Mouse (Mus musculus): ENCODE results near the gene Tspan31.

Gene Tspan31

DNA sequence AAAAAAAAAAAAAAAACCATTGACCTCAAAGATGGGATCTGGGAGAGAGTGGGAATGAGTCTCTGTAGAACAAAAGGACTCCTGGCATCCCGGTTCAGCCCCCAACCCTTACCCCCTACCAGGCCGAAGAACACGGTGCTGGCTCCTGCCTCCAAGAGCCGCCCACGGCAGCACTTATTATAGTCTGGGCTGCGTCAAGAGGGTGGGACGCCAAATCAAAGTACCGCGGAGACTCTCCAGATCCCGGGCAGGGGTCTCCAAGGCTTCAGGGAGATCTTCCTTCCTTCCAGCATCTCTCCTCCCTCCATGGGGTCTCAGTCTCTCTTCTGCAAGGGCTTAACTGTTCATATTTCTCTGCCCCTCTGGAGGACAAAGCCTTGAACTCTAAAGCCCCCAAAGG, 7.5 kb upstream of the Tspan31 start:
- no peak for TF ChIP-seq GATA4 (IDR thresholded peaks at IDR 0.05; ENCODE audit: insufficient replicate concordance, low read length)

DNA sequence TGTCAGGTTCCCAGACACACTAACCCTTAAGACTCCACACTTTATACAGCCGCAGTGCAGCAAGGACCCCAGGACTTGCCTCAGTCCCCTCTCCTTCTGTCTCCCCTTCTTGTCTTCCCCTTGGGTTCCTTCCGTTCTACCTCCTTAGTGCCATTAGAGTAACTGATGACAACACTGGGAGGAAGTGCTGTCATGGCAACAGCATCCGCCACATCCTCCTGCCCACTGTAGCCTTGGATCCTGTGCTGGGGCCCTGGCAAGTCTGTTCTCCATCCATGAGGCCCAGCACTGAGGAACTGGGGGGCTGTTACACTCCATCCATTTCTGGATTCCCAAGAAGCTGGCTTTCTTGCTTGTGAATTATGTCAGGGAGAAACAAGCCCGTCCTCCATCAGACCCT, 6.0 kb upstream of the Tspan31 start:
- TF ChIP-seq GATA4 (IDR thresholded peaks at IDR 0.05; ENCODE audit: insufficient replicate concordance, low read length), result no peak

DNA sequence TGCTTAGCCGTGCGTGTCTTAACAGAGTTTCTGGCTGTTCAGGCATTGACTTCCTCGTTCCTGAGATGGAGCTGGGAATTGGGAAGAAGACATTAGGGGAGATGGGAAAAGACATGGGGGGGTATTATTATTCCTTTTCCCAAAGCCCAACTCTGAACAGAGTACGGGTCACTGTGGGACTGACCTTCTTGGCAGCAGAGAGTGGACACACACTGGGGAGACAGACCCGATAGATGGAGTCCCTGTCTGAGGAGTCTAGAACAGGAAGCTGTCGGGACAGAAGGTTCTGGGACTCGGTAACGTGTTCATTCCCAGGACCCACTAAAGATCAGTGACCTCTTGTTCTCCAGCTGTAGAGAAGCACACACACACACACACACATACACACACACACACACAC, 5.6 kb upstream of the Tspan31 start:
- TF ChIP-seq GATA4 (IDR thresholded peaks at IDR 0.05; ENCODE audit: insufficient replicate concordance, low read length), result no peak

DNA sequence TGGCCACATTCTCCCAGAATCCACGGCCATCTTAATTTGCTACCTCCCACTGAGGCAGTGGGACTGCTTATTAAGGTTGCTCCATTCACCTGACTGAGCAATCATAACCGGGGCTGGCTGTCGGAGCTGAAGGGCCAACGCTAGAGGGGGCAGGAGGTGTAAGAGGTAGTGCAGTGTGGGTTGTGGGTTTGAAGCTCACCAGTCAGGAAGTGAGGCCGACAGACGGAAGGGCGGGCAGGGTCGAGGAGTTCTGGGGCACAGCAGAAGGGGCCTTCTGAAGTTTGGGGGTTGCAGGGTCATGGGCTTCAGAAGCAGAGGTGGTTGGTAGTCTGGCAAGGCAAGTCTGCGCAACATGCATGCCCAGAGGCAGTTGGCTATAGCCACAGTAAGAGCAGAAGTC, 5.0 kb upstream of the Tspan31 start, which contains the start of gene Agap2:
TSS of gene Agap2 (plus strand) at position 205 of the 400 bp plus-strand sequence.
- no peak for TF ChIP-seq GATA4 (IDR thresholded peaks at IDR 0.05; ENCODE audit: insufficient replicate concordance, low read length)

DNA sequence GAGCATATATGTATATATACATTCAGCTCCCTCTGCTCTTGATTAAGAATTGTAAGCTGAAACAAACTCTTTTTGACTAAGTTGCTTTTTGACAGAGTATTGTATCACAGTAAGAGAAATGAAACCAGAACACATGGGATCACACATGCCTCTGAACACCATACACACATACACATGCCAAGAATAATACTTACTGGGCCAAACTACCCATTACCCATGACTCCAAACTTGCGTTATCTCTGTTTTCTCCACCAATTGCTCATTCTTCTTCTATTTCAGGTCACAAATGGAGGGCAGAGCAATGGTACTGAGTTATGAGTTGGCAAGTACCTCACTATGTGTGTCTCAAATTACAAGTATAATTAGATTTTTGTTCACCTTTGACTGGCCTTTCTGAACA, 3.9 kb upstream of the Tspan31 start:
- no peak for TF ChIP-seq GATA4 (IDR thresholded peaks at IDR 0.05; ENCODE audit: insufficient replicate concordance, low read length)

DNA sequence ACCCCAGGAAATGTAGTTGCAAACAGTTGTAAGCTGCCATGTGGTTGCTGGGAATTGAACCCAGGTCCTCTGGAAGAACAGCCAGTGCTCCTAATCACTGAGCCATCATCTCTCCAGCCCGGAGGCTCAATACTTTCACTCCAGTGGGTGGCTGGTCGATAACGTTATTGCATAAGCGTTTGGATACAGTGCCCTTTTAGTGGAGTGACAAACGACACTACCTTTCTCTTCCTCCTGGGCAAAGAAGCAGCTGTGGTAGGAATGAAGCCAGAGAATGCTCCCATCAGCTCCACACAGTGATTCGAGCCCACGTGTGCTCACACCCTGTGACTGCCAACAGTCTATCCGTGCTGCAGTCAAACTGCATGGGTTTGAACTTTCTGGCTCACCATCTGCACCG, 1.1 kb upstream of the Tspan31 start:
- TF ChIP-seq GATA4 (IDR thresholded peaks at IDR 0.05; ENCODE audit: insufficient replicate concordance, low read length), result 0 out of 2 replicates have a peak, but pooled peaks have one; percentile 10

DNA sequence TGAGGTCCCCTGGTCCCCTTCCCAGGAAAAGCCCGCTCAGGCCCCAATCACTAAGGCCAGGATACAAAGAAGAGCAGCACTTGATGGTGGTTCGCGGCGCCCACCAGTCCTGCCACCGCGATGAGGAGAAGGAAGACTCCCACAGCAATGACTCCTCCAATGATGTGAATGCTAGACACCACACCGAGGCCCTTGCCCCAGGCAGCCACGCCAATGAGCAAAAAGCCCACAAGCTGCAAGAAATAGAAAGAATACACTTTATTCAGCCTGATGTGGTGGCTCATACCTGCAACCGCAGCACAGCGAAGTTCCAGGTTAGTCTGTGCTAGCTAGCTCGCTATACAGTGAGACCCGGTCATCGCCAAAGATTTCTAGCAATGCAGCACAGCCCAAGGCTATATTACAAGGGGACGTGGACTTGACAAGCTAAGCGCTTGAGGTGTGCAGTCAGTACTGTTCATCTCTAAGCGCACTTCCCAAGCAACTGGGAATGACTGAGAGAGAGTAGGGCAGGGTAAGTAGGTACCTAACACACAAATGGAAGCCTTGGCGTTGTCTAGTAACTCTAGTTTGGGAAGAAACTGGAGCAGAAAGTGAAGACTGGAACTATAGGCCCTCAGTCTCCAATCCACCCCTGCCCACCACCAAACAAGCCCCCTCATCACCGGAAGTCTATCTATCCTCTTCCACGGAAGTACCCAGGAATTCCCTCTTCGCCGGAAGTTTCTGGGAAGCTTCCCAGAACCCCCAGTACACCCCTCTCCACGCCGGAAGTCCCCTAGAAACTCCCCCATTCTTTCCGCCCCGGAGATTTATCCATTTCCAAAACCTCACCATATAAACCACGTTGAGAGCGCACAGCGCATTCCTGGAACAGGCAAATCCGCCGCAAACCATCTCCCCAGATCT, 529 bp downstream of the Tspan31 start:
- TF ChIP-seq GATA4 (IDR thresholded peaks at IDR 0.05; ENCODE audit: insufficient replicate concordance, low read length), result no peak

DNA sequence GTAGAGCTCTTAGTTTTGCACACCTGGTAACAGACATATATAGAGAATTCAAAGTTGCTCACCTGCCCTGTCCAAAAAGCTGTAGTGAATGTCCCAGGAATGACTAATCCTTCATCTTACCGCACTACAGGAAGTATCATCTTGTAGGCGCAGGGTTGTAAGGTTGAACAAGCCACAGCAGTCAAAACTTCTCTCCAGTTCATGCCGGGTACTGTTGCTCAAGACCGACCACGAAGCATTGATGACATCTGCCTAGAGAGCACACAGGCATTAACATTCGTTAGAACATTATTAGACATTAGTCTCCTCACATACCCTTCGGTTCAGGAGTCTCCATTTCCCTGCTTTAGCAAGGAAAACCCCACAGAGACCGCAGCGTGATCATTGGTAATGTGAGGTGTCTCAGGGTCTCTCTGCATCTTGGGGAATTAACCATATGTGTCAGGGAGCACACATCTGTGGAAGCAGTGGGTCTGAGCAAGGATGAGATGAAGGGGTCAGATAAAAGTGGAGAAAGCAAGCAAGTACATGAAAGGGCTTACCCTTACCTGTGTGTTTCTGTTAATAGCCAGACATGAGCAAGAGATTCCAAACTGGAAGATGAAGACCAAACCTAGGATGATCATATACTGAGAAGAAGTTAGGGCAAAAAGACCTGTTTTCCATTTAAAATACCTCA, 1.6 kb downstream of the Tspan31 start:
- no peak for TF ChIP-seq GATA4 (IDR thresholded peaks at IDR 0.05; ENCODE audit: insufficient replicate concordance, low read length)

DNA sequence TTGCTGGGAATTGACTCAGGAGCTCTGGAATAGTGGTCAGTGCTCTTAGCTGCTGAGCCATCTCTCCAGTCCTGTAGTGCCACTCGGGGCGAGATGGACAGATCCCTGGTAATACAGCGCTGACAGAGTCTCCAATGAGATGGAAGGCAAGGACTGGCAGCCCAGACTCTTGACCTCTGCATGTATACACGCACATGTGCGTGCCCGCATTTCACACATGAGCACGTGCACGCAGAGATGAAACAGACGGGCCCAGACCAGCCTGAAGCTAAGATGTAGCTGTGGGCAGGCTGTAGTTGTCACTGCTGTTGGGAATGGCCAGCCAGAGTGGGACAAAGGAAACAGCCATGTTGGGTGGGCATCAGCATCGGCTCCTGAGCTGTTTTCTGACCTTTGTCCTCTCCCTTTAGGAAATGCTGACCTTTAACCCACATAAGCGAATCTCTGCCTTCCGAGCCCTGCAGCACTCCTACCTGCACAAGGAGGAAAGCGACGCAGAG, 3.5 kb downstream of the Tspan31 start:
- no peak for TF ChIP-seq GATA4 (IDR thresholded peaks at IDR 0.05; ENCODE audit: insufficient replicate concordance, low read length)

DNA sequence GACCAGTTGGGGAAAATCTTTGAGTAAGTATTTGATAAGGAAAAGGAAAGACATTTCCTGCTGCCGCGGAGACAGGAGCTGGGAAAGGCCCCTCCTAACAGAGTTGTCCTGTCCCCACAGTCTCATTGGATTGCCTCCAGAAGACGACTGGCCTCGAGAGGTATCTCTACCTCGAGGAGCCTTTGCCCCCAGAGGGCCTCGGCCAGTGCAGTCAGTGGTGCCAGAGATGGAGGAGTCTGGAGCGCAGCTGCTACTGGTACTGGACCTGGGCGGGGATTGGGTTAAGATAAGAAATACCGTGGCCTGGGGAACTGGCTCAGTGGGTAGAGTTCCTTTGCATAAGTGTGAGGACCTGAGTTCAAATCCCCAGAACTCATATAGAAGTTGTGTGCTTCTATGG, 4.1 kb downstream of the Tspan31 start:
- TF ChIP-seq GATA4 (IDR thresholded peaks at IDR 0.05; ENCODE audit: insufficient replicate concordance, low read length), result no peak; the same call in 1 of the 2 replicates

DNA sequence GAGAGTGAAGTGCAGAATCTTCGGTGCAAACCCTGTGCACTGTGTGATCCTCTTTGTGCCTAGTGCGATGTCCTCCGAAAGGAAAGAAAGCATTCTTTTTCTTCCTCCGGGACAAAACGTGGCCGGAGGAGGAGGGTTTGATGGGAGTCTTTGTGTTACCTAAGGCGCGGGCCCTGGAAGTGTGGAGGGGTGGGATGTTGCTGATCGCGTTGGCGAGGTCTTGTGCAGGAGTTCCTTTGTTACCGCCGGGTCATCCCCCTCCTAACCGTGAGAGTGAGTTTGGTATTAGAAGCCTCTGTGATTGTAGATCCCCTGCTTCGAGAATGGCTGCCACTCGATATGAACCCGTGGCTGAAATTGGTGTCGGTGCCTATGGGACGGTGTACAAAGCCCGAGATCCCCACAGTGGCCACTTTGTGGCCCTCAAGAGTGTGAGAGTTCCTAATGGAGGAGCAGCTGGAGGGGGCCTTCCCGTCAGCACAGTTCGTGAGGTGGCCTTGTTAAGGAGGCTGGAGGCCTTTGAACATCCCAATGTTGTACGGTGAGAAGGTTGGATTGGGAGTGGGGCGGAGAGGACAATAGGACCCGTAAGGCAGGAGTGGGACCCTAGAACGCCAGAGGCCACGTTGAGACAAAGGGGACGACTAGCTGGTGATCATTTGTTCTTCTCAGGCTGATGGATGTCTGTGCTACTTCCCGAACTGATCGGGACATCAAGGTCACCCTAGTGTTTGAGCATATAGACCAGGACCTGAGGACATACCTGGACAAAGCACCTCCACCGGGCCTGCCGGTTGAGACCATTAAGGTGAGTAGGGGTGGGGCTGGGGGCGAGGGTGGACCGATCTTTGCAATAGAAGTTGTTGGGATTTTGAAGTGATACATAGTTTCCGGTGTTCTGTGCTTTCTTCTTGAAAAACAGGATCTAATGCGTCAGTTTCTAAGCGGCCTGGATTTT, 5.9 kb downstream of the Tspan31 start:
- no peak for TF ChIP-seq GATA4 (IDR thresholded peaks at IDR 0.05; ENCODE audit: insufficient replicate concordance, low read length)

DNA sequence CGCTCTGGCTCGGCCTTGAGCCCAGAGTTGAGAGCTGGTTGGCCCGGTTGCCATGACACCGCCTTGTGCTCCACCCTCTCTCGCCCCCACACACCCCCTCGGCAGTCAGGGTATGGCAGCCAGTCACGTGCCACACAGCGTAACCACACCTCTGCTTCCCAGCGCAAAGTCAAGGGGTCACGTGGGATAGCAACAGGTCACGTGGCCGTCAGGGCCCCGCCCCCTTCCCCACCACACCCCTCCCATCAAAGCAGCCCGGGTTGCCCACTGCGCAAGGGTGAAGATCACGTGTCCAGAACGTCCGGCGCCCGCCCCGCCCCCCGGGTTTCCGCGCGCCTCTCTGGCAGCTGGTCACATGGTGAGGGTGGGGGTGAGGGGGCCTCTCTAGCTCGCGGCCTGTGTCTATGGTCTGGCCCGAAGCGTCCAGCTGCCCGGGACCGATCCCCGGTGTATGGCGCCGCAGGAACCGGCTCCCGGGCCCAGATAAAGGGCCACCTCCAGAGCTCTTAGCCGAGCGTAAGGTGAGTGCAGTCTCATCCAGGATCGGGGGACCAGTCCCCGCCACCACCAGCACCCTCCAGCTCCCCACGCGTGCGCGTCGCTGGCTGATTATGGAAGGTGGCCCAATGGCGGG, 6.7 kb downstream of the Tspan31 start, which contains the start of gene Cdk4:
TSS of gene Cdk4 (plus strand) at position 296 of the 634 bp plus-strand sequence.
- TF ChIP-seq GATA4 (IDR thresholded peaks at IDR 0.05; ENCODE audit: insufficient replicate concordance, low read length), result no peak

DNA sequence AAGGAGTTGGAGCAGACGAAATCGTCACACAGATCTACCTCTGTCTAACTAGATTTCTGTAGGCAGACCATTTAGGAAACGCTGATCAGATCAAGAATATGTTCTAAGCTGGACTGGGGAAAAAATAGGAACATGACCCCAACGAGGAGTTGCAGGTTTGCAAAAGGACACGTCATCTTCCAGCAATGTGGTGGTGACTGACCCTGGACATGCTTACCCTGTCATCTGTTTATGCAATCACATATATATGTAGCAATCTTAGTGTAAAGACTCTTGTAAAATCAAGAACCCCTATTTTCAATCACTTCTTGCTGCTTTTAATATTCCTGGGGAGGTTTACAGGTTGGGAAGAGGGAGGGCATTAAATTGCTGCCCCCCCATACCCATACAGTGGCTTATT, 7.6 kb downstream of the Tspan31 start:
- TF ChIP-seq GATA4 (IDR thresholded peaks at IDR 0.05; ENCODE audit: insufficient replicate concordance, low read length), result no peak

DNA sequence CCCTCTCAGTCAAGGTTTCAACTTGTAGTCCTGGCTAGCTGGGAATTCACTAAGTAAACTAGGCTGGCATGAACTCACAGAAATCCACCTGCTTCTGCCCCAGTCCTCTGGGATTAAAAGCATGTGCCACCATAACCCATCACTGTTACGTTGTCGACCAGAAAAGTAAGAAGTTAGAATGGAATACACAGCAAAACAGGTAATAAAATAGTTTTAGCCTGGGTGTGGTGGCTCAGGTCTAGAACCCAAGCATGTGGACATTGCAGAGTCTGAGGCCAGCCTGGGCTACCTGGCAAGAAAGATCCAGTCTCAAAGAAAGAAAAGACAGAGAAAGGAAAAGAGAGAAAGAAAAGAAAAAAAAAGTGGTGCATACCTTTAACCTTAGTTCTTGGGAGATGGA, 8.6 kb downstream of the Tspan31 start:
- no peak for TF ChIP-seq GATA4 (IDR thresholded peaks at IDR 0.05; ENCODE audit: insufficient replicate concordance, low read length)

Measured in liver, adult (tissue).